Mouse (Mus musculus) MEL-GATA-1-ER (cell line): ENCODE measurements around the gene Aire.
"Not testable (repeated sequence)": the region's sequence is repeated elsewhere in the genome, so short reads cannot be mapped to it uniquely, and the experiment has no call there.

Source experiments
- DNase-seq: peaks from one replicate; pipeline ENCODE4 v3.0.0-alpha.2; 2012; ENCODE audit warnings: low read depth; ENCODE audit errors: extremely low read depth

Gene Aire

DNA sequence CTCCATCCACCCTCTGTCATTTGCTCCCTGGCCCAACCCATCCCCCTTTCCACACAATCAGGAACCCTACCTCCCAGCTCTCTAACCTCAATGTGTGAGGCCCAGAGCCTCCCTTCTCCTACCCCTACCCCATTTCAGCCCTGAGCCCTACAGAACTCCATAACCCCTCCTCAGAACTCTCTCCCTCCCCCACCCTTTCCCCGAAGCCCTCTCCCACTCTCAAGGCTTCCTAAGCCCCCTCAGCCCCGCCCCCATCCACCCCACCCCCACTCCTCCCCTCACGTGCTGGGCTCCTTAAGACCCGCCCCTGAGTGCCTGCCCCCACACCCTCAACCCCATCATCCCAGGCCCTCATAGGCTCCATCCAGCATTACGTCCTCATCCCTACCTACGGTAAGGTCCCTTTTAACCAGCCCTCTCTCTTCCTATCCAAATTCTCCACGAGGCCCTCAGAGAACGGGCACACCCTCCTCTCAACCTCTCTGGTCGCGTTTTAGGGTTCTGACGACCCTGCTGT, 6.2 kb upstream of the Aire start:
- no peak for DNase-seq

DNA sequence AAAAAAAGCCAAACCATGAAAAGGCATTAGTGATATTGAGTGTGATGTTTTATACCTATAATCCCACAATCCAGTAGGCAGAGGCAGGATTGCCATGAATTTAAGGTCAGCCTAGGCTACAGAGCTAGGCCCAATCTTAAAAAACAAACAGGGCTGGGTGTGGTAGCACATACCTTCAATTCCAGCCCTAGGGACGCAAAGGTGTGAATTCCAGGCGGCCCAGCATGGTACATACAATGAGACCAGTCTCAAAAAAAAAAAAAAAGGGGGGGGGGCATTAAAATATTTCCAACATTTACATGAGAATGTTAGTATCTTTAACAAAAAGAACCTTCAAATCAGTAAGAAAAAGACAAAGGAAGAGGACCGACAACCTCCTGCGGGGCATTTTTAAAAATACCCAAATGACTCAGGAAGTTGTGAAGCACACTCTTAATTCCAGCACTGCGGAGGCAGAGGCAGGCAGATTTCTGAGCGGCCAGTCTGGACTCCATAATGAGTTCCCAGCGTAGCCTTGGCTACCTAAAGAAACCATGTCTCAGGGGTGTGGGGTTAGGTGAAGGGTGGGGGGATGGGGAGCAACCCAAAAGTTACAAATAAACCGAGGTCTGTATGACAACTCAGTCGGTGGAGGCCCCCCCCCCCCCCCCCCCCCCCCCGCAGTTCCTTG, 4.8 kb upstream of the Aire start:
- DNase-seq, result no peak

- DNase-seq, result no peak
These were observed 3.0 kb upstream of the Aire start for GRCm38 (mm10) chr10:78046388-78046787.

DNA sequence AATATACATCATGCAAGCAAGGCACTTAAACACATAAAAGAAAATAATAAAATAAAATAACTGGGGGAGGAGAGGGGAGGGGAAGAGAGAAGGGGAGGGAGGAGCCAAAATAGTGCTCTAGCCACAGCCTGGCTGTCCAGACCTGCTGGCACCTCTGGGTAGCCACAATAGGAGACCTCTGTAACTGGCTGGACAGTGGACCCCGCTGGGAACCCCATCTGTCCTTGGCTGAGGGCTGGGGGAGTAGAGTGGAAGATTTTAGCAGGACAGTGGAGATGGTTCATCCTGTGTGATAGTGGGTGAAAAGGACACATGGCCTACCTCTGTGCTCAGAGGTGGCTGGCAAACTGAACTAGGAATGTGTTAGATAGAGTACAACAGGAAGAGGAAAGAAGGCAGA, 1.1 kb upstream of the Aire start:
- no peak for DNase-seq

- DNase-seq, result no peak
These were observed 559 bp downstream of the Aire start for GRCm38 (mm10) chr10:78042697-78043405.

DNA sequence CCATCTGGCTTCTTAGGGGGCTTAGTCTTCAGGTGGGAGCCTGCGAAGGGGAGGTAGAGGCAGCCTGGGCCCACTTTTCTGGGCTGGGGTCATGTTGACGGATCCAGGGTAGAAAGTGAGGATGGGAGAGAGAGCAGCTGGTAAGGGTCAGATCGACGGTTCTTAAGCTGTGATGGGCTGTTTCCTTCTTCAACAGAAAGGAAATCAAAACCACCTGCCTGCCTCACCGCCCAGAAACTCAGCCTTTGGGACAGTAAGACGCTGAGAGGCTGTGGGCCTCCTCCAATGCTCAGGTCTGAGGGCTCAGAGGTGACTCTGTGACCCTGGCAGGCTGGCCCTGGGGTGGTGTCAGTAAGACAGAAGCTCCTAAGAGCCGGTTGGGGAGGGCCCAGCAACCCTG, 1.3 kb downstream of the Aire start:
- no peak for DNase-seq

- DNase-seq, result no peak
These were observed 1.8 kb downstream of the Aire start, which contains the start of gene Dnmt3l for GRCm38 (mm10) chr10:78041647-78042046. TSS of gene Dnmt3l (plus strand) at chr10:78041947.

DNA sequence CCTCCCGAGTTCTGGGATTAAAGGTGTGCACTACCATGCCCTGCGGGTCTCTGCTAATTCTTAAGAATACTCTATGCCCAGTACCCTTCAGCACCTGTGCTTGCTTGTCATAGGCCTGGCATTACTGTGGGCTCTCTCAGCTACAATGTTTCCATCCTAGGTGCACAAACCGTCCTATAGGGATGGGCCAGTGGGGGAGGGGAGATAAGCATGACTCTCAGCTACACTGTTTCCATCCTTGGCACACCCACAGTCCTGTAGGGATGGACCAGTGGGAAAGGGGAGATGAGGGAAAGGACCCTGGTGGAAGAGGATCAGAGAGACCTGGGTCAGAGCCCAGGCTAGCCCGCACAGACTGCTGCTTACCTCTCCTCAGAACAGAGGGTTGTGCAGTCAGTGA, 6.3 kb downstream of the Aire start:
- DNase-seq, result no peak

- no peak for DNase-seq
These were observed 11.4 kb downstream of the Aire start for GRCm38 (mm10) chr10:78031987-78032386.

DNA sequence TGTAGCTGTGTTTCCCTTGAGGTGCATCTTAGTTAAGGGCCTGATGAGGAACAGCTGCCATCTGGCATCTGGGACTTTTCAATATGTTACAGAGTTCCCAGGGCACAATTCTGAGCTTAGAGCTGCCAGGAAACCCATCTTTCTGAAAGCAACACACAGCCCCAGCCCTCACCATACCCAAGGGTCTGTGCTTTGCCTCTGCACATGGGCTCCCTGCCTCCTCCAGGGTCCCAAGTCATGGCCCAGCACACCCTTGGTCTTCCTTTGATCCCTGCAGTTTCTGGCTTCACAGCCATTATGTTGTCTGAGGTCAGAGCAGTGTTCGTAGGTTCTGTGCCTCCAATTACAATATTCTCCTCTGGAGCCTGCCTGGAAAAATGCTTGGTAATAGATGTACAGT, 14.3 kb downstream of the Aire start:
- no peak for DNase-seq

- DNase-seq, result peak; percentile 73
These were observed 15.3 kb downstream of the Aire start for GRCm38 (mm10) chr10:78028129-78028528.

DNA sequence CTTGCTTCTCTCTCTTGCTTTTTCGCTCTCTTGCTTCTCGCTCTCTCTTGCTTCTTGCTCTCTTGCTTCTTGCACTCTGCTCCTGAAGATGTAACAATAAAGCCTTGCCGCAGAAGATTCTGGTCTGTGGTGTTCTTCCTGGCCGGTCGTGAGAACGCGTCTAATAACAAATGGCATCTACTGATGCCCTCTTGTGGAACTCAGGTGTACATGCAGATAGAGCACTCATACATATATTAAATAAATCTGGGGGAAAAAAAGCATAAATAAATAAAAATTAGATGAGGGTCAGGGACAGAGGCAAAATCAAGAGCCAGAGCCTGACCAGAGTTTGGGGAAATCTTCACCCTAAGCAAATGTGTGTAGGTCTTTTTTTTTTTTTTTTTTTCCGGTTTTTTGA, 18.0 kb downstream of the Aire start:
- DNase-seq, result not testable (repeated sequence)

DNA sequence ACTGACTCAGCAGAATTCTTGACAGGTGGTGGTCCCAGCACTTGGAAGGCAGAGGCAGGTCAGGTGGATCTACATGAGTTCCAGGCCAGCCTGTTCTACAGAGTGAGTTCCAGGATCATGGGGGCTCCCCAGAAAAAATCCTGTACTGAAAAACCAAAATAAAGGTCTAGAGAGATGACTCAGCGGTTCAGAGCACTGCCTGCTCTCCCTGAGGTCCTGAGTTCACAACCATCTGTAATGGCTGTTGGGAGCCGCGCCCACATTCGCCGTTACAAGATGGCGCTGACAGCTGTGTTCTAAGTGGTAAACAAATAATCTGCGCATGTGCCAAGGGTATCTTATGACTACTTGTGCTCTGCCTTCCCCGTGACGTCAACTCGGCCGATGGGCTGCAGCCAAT, 23.4 kb downstream of the Aire start:
- DNase-seq, result peak; percentile 86

DNA sequence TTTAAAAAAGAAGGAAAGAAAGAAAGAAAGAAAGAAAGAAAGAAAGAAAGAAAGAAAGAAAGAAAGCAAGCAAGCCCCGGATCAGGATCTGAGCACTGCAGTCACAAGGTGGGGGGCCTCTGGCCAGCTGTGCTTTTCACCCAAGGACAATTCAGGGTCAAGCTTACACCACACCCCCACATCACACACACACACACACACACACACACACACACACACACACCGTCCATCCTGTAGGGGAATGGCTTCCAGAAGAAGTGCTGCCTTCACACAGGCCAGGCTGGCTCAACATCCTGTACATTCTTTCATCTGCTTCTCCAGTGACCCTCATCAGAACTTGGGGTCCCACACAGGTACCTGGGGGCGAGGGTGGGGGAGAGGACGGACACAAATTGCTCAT, 24.1 kb downstream of the Aire start:
- DNase-seq, result no peak

DNA sequence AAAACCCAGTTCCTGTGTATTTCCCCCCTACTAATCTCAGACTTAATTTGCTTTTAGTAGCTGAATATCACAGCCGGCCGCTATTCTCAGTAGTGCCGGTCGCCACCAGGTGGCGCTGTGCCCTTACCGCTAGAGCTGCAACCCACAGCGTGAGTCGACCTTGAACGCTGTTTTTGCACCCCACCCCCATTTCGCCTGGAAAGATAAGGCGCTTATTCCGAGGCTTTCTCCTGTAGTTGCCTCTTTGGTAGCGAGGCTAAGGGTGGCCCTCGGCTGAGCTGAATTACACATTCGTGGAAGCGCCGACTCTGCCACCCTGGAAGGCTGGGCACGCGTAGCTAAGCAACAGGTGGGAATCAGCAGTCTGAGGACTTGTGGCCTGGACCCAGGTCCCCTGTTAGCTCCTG, 24.6 kb downstream of the Aire start:
- peak; percentile 89 for DNase-seq

- no peak for DNase-seq
These were observed 27.0 kb downstream of the Aire start for GRCm38 (mm10) chr10:78016366-78016765.

- no peak for DNase-seq
These were observed 27.9 kb downstream of the Aire start for GRCm38 (mm10) chr10:78015489-78015888.

DNA sequence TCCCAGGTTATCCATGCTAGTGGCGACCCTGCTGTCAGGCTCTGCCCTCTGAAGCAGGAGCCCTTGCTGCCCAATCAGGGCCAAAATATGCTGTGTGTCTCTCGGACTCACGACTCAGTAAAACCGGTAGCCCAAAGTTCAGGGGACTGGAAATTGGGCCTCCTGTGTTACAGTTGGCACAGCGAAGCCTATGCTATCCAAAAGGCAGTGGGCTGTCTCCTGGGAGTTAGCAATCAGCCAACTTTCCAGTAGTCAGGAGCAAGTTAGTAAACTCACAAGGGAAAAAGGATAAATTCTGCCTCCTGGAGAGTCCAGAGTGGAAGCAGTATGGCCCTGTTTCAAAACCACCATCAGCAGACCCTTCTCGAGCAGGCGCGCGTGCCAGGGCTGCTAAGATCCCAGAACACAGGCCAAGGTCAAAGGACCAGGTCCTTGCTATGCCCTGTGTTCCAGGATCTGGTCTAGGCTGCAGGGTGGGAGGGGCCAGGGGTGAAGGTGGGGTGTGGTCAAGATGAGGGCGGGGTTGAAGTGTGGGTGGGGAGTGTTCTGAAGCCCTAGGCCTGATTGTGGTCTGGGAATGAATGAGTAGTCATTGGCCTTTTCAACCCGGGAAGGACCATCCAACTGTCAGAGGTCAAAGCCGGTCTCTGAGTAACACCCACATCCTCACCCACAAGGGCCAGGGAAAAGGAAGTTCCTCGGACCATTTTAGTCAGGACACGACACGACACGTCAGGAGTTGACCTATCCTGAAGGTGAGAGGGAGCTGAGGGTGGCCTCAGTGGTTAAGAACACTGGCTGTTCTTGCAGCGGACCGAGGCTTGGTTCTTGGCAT, 30.5 kb downstream of the Aire start:
- no peak for DNase-seq

DNA sequence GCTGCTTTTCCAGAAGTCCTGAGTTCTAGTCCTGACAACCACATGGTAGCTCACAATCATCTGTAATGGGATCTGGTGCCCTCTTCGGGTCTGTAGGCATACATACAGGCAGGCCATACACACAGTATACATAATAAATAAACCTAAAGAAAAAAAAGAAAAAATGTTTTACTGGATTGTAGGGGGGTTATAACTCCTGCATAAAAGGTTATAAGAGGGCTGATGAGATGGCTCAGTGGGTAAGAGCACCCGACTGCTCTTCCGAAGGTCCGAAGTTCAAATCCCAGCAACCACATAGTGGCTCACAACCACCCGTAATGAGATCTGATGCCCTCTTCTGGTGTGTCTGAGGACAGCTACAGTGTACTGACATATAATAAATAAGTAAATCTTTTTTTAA, 32.3 kb downstream of the Aire start:
- DNase-seq, result not testable (repeated sequence)

- DNase-seq, result no peak
These were observed 33.1 kb downstream of the Aire start for GRCm38 (mm10) chr10:78010335-78010734.

- DNase-seq, result no peak
These were observed 33.5 kb downstream of the Aire start, which contains the start of gene Pfkl for GRCm38 (mm10) chr10:78009945-78010293. TSS of gene Pfkl (minus strand) at chr10:78010083.
